Mouse (Mus musculus) cortical plate, adult 2 months (tissue): ENCODE measurements around the gene Coro1b. TPM values are rescaled to one million over a fixed set of nuclear protein-coding genes. Genes with fewer than 3 reads are reported as not detected.

Source experiments
- H3K27ac ChIP-seq: fragments of 200-500 bp; 2 replicates; pipeline ENCODE4 v1.5.1; 2012; ENCODE audit warnings: low read length, control low read depth, inconsistent platforms; ENCODE audit not compliant: insufficient read depth
- H3K4me1 ChIP-seq: fragments of 200-500 bp; 2 replicates; pipeline ENCODE4 v1.6.1; 2011; ENCODE audit warnings: low read length; ENCODE audit not compliant: control insufficient read depth, insufficient read depth
- H3K4me3 ChIP-seq: fragments of 200-500 bp; 2 replicates; pipeline ENCODE4 v1.5.1; 2011; ENCODE audit warnings: mild to moderate bottlenecking, low read length, control low read depth; ENCODE audit not compliant: insufficient read depth
- CTCF ChIP-seq: fragments of 200-500 bp; IDR thresholded peaks from 2 replicates; pipeline ENCODE4 v1.5.1; 2011; ENCODE audit warnings: mild to moderate bottlenecking, control low read depth, low read length; ENCODE audit not compliant: insufficient read depth; ENCODE audit errors: extremely low read depth
- POLR2A ChIP-seq: fragments of 200-500 bp; IDR thresholded peaks from 2 replicates; pipeline ENCODE4 v1.6.1; 2011; ENCODE audit warnings: mild to moderate bottlenecking, low read length, control low read depth; ENCODE audit not compliant: insufficient read depth; ENCODE audit errors: extremely low read depth
- polyA plus RNA-seq: library from polyadenylated mRNA; depleted of rRNA; stranded (reverse); fragments of >200 nt; gene quantifications from 2 replicates; pipeline ENCODE4 v1.2.3, GENCODE M21; 2012

The Coro1b gene
- polyA plus RNA-seq, 1 experiment = 207 TPM

- H3K4me3 ChIP-seq = peak overlapping the region; percentile 83
- TF ChIP-seq CTCF (no peak), POLR2A (no peak)
- peak overlapping the region; percentile 69 for H3K27ac ChIP-seq
- H3K4me1 ChIP-seq = peaks cover 7% of the 10 kb centered on the region
Observed at GRCm38 (mm10) chr19:4148819-4149218, 400 bp downstream of the Coro1b start.

- TF ChIP-seq POLR2A (no peak), CTCF (no peak)
- Histone ChIP-seq H3K4me1 (peaks cover 7% of the 10 kb centered on the region), H3K4me3 (peak overlapping the region; percentile 83), H3K27ac (no peak overlapping the region)
Observed at GRCm38 (mm10) chr19:4149283-4149682, 864 bp downstream of the Coro1b start.

DNA sequence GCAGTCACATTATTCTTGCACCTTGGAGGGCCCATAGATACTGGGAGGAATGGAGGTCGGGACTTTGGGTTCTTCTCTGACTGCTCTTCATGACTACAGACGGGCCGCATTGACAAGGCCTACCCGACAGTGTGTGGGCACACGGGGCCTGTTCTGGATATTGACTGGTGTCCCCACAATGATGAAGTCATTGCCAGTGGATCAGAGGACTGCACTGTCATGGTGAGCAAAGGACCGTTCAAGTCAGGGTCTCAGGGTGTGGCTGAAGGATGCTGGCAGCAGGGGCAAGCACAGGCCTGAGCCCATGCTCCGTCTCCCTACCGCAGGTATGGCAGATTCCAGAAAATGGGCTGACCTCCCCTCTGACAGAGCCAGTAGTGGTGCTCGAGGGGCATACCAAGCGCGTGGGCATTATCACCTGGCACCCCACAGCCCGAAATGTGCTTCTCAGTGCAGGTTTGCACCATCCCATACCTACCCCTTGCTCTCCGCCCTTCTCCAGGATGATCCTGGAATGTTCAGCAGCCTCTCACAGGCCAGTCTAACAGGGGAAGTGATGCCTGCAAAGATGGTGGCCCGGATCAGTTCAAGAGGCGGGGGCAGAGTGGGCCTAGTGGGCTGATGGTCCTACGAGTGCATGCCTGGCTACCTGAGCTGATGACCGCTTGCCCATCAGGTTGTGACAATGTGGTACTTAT is 1.5 kb downstream of the Coro1b start:
- peaks cover 7% of the 10 kb centered on the region for H3K4me1 ChIP-seq
- H3K4me3 ChIP-seq = no peak overlapping the region; the same call in 1 of the 2 replicates
- TF ChIP-seq POLR2A = no peak
- no peak for TF ChIP-seq CTCF
- H3K27ac ChIP-seq = no peak overlapping the region

GRCm38 (mm10) chr19:4150567-4151487 is 2.4 kb downstream of the Coro1b start:
- Histone ChIP-seq H3K27ac (no peak overlapping the region), H3K4me3 (no peak overlapping the region), H3K4me1 (peaks cover 7% of the 10 kb centered on the region)
- no peak for TF ChIP-seq CTCF
- no peak for TF ChIP-seq POLR2A

DNA sequence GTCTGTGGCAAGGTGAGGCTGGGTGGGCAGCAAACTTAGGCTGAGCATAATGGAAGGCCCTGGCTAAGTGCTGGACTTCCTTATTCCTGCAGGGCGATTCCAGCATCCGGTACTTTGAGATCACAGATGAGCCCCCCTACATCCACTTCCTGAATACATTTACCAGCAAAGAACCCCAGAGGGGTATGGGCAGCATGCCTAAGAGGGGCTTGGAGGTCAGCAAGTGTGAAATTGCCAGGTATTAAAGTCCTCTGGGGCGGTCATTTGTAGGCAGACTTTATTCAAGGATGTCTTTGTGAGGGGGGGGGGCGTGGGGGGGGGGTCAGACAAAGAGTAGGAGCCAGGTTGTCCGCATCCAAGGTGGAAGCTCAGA is 3.1 kb downstream of the Coro1b start:
- TF ChIP-seq POLR2A (no peak), CTCF (no peak)
- H3K27ac ChIP-seq = no peak overlapping the region
- no peak overlapping the region for H3K4me3 ChIP-seq
- H3K4me1 ChIP-seq = peaks cover 7% of the 10 kb centered on the region

DNA sequence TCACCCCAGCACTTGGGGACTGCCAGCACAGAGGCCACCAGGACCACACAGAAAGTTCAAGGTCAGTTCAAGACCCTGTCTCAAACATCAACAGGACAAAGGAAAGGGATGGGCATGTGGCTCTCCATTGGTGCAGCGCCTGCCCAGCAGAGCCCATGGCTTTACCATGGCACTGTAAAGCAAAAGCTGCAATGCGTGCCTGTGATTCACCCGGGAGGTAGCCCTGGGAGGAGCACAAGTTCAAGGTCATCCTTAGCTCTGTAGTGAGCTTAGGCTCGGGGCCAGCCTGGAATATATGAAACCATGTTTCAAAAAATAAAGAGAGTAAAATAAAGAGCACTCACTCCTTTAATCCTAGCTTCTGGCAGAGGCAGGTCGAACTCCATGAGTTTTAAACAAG is 3.5 kb downstream of the Coro1b start:
- Histone ChIP-seq H3K4me3 (no peak overlapping the region), H3K27ac (no peak overlapping the region), H3K4me1 (peaks cover 7% of the 10 kb centered on the region)
- TF ChIP-seq CTCF (no peak), POLR2A (no peak)

DNA sequence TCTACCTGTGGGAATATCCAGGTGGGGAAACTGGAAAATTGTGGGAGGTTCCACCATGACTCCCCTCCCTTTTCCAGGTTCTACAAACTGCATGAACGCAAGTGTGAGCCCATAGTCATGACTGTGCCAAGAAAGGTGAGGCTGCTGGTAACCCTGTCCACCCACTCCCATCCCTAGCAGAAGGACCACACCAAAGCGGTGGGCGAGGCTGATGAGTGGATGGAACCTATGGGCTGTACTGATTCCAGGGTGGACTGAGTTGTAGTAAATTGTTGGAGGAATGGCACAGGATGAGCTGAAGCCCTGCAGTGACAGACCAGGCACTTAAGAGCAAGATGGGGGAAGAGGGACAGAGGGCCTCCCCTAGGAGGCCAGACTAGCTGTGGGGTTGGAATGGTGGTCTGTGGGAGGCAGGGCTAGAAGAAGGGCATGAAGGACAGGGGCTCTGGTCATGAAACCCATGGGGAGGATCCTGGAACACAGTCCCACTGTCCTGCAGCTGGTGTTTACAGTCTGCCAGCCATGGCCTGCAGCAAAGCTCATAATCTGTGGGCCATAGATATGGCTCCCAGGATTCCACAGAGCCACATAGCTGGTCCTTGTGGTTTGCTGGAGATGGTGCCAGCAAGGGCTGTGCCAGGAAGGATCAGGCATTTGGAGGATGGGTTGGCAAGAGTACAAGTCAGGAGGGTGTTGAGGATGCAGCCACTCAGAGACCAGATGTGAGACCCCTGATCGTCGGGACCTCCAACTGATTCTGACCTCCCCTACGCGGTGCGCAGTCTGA is 4.2 kb downstream of the Coro1b start:
- Histone ChIP-seq H3K4me3 (no peak overlapping the region), H3K4me1 (peaks cover 3% of the 10 kb centered on the region), H3K27ac (no peak overlapping the region)
- TF ChIP-seq POLR2A (peak; percentile 31; the same call in 1 of the 2 replicates), CTCF (no peak)

- Histone ChIP-seq H3K4me3 (no peak within 1 kb of the TSS), H3K4me1 (no peaks in the 10 kb centered on the region), H3K27ac (no peak within 1 kb of the TSS)
- no peak for TF ChIP-seq CTCF
- no peak for TF ChIP-seq POLR2A
Observed at GRCm38 (mm10) chr19:4153232-4153654, 4.8 kb downstream of the Coro1b start, which contains the start of gene Ptprcap. TSS of gene Ptprcap (plus strand) at chr19:4153604.

- Histone ChIP-seq H3K27ac (no peak overlapping the region), H3K4me3 (no peak overlapping the region), H3K4me1 (no peaks in the 10 kb centered on the region)
- TF ChIP-seq CTCF = no peak
- no peak for TF ChIP-seq POLR2A
Observed at GRCm38 (mm10) chr19:4154437-4155222, 6.2 kb downstream of the Coro1b start.
